Mouse (Mus musculus) hindlimb bud, embryonic 11.5 days (tissue): ENCODE data around the gene Hddc3.

ENCODE experiments used
- DNase-seq: peaks from one replicate; pipeline ENCODE4 v3.0.0-alpha.2; 2012; ENCODE audit warnings: low read depth, low spot score; ENCODE audit errors: extremely low spot score

Gene Hddc3

GRCm38 (mm10) chr7:80331433-80331832, 11.5 kb upstream of the Hddc3 start:
- no peak for DNase-seq

- DNase-seq = no peak
Measured at GRCm38 (mm10) chr7:80334848-80335247, 8.1 kb upstream of the Hddc3 start.

DNA sequence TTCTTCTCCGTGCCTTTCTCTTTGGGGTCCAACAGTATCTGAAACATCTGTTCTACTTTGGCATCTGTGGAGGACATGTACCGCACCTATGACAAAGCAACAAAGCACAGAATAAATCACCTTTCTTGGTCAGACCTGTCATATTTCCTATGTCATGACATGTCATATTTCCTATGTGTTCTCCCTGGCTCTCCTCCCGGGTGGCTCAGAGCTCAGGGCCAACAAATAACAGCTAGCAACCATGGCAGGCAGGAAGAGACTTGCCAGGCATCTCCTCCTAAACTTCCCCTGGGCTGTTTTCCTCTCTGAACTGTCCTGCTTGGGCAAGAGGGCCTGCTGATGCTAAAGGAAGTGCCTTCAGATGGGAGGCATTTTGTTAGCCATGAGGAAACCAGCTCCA, 6.0 kb upstream of the Hddc3 start:
- DNase-seq = no peak

- DNase-seq = no peak
Measured at GRCm38 (mm10) chr7:80339371-80339770, 3.5 kb upstream of the Hddc3 start.

- DNase-seq = peak; percentile 81
Measured at GRCm38 (mm10) chr7:80339793-80340628, 2.9 kb upstream of the Hddc3 start.

DNA sequence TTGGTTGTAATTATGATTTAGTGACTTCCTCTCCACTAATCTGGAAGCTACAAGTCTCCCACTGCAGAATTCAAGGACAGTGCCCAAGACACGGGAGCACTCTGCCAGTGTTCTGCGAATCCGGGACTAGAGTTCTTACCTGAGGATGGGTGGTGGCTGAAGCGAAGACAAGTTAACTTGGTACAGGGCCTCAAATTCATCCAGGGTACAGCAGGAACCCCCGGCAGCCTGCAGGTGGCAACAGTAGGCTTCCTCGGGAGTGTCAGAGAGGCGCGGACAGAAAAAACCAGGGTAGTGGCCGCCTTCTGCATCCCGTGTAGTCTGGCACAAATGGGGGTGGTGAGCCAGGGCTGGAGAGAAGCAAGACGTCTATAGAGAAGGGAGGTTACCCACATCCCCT, 2.1 kb upstream of the Hddc3 start, which contains the start of gene Unc45a:
Unc45a (minus strand) TSS at position 213 of the 400 bp plus-strand sequence.
- peak; percentile 44 for DNase-seq

DNA sequence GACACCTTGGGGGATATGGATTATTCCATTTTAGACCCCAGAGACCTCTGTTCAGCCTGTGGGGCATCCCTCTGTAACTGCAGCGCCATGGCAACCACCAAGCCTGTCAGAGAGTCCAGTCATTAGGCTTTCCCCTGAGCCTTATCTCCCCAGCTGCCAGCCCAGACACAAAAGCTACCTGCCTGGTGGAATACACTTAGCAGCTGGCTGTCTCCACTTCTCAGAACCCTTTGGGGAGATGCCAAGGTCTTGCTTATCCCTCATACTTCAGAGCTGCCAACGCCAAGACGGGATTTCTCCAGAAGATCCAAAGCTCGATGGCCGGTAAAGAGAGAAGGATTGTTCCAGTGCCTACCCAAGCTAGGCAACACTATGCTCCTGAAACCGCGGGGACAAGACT, 1.1 kb upstream of the Hddc3 start:
- no peak for DNase-seq

GRCm38 (mm10) chr7:80343270-80344018, 540 bp downstream of the Hddc3 start:
- DNase-seq = no peak

DNA sequence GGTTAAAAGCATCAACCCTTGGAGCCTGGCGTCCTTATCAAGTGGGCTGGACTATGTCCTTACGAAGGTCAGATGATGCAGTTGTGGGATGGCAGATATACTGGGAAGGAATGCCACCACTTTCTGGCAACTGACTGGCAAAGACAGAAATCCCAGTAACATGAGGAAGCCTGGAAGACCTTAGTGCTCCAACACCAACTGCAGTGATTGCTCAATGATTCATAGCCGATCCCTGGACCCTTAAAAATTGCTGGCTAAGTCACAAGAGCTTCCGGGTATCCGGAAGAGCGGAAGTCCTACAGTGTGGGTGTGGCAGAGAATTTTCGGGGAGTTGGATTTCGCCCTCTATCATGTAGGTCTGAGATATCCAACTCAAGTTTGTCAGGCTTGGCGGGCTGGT, 3.3 kb downstream of the Hddc3 start:
- DNase-seq = no peak

DNA sequence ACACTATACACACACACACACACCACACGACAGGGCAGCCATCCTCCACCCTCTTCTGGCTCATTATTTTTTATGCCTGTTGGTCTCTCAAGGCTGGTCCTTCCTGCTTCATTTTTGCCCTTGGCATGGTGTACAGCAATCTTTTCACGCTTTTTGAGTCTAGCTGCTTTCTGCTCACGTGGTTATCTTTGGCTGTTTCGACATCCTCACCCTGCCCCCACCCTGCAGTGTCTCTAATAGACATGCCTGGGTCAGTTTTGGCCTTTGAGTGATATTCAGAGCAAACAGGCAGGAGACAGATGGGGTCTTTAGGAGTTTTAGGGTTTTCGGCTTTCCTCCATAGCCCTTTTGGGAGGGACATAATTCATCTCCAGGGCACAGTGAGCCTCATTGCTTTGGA, 3.9 kb downstream of the Hddc3 start:
- DNase-seq = no peak

DNA sequence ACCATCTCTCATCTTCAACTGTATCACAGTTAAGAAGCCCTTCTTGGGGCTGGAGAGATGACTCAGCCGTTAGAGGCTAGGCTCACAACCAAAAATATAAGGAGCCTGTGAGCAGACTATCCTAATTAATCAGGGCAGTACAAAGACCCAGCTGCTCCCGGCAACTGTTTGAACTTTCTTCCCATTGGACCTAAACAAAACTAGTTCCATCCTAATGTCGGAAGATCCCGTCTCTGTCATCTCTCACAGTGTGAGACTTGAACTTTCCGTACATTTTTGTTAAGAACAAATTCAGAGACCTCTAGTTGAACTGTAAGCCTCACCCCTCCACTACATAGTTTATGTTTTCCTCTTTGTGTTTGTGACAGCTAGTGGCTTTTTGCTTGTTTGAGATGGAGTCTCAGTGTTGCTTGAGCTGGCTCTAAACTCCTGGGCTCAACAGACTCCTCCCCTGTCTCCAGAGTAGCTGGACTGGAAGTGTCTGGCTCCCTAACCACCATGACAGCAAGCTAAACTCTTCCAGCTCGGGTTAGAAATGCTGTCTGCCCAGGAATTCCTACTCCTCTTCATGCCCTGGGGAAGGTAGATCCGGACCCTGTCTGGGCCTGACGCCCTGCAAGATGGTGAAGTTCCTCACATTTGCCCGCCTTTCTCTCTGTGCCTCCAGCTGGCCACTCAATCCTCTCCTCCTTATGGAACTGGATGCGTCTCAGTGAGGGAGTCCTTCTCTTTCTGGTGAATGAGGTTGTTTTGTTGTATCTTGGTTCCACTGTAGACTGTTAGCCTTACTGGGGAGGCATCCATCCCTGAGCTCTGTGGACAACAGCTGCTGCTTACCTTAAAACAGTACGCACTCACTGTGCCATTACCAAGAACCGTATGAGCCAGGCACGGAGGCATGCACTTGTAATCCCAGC, 5.0 kb downstream of the Hddc3 start:
- DNase-seq = no peak

DNA sequence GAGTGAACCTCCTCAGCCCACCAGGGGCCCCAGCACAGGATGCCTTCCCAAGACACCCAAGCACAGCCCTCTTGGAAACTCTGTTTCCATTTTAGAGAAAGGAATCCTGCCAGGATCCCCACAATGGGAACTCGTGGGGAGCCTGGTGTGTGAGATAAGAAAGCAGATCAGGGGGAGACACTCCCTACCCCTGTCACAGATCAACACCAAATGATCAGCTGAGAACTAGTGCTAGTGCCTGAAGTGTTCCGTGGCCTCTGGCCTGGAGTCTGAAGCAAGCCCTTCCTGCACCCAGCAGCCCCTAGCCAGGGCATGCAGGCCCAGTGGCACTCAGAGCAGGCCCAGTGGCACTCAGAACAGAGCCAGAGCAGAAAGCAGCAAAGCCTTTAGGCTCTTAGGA, 7.9 kb downstream of the Hddc3 start:
- no peak for DNase-seq

GRCm38 (mm10) chr7:80352920-80353319, 10.0 kb downstream of the Hddc3 start:
- no peak for DNase-seq

DNA sequence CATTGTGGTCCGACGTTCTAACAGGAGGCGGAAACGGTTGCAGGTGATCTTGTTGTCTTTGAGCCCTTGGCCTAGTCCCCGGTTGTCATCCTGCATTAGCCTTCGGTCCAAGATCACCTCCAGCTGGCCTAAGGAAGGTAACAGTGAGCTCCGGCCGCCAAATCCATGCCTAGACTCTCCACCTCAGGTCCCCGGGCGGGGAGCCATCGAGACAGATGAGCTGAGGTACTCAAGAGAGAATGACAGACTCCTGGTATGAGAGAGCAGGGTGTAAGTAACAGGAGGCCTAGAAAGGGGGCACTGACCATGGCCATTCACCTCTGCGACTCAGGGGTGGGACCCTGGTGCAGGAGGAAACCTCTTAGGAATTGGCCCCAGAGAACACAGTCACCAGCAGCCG, 13.4 kb downstream of the Hddc3 start:
- DNase-seq = no peak

DNA sequence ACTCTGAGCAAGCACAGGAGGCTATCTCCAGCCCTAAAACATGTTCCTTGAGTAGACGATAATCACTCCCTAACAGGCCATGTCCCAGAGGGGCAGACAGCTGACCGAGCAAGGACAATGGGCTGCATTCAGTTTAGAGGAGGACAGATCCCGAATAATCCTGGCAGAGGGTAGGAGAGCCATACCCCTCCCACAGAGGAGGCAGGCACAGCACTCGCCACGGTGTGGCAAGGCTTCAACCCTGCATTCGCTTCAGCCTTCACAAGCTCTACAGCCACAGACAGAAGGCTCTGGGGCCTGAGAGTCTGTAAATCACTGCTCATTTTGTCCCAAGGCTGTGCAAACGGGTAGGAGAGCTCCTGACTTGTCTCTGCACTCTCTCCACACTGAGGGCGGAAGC, 14.3 kb downstream of the Hddc3 start:
- no peak for DNase-seq

DNA sequence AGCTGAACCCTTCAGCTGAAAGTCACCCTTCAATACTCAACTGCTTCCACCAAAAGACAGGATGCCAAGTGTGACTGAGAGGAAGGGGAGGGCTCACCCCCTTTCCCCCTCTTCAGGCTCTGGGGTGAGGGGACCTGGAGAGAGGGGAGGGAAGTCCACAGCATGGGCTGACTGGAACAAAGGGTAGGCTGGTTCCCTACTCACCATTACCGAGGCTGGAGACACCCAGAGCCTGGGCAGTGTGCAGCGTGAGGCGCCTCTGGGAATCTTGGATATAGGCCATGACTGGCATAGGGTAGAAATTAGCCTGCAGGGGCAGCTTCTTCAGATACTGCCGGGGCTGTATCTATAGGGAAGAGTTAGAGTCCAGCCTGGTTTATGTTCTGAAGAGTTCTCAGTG, 15.1 kb downstream of the Hddc3 start:
- no peak for DNase-seq

DNA sequence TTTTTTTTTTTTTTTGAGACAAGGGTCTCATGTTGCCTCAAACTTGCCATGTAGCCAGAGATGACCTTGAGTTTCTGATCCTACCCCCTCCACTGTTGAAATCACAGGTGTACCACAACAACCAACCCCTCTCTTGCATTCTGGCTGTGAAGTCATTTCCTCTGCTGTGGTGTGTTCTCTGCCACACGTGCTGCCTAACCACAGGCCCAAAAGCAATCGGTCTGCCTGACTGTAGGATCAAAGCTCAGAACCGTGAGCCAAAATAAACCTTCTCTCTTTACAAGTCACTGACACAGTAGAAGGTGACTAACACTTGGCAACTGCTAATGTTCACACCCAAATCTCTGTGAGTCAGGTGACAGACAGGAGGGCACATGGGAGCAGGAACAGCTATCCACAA, 17.5 kb downstream of the Hddc3 start:
- no peak for DNase-seq

- DNase-seq = no peak
Measured at GRCm38 (mm10) chr7:80365759-80366158, 22.9 kb downstream of the Hddc3 start.

GRCm38 (mm10) chr7:80367232-80367631, 24.3 kb downstream of the Hddc3 start:
- DNase-seq = no peak

DNA sequence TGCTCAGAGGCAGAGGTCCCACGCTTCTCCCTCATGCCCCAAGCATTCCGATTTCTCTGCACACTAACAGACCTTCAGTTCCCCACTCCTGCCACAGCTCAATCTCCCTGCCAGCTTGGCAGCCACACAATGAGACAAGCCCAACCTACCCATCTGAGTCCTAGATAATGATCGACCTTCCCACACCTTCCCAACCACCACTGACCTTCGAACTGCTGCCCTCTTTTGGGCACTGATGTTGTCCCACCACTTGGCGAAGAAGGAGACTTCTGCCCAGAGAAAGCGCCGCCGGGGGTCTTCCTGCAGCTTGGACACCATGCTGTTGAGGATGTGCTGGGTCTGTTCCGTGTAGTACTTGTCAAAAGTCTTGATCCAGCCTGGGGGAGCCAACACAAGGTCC, 25.1 kb downstream of the Hddc3 start:
- no peak for DNase-seq
